Mouse (Mus musculus) lung, postnatal 0 days (tissue): ENCODE measurements around the gene Kcnh1.

Source experiments
- CTCF ChIP-seq: IDR thresholded peaks from 2 replicates; pipeline ENCODE4 v1.5.1; 2016; ENCODE audit warnings: antibody characterized with exemption, mild to moderate bottlenecking
- EP300 ChIP-seq: IDR thresholded peaks from 2 replicates; pipeline ENCODE4 v1.6.1; 2016; ENCODE audit warnings: antibody characterized with exemption, mild to moderate bottlenecking, control low read depth

DNA sequence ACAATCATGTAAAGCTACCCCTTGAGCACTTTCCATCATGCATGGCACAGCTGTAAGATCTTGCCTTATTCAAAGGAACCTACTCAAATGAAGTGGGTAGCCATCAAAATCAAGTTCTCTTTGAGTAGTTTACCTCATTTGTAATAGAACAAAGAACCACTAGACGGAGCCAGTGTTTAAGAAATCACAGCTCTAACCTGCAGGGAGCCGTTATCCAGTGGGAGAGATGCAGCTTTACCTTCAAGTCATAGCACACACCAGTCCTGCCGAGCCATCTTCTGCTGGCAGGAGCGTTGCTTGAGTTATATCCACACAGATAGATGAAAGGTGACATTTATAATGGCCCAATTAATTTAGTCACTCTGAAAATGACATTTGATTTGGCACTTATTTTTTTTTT, 1.5 kb upstream of the Kcnh1 start:
- TF ChIP-seq CTCF (peak; percentile 83), EP300 (no peak)
